Mouse (Mus musculus) CH12F3 (cell line): Measurements from ENCODE around the gene Grk3.

Source experiments
- in situ Hi-C: fragments of 300-500 bp; cut with MboI; formaldehyde crosslinking; loops from 2 replicates; pipeline ENCODE4 v1.14.3; 2020; ENCODE audit warnings: low sequenced_read_pairs

Grk3 gene

DNA sequence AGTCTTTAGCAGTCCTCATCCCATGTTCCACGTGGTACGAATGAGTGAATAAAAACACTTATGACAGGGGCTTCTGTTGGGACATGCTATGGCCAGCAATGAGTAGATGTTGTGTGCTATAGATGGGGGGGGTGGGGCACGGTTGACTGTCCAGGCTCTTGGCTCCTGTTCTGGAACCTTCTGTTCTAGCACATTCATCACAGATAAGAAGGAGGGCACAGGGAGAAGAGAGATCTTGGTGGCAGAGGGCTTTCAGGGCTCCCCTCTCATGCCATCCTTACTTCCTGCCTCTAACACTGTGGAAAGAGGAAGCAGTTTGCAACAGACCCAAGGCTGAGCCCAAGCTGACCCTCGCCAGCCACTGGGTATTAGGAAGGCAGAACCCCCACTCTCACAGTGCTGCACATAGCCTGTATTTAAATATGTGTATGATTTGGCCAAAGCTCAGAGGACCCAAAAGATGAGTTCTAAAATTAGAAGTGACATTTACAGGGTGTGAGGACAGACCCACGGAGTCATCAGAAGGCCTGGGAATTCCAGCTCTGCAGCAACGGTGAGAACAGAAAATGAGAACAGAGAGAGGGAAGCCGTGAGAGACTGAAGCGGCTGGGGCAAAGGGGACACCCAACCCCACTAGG is 6.3 kb downstream of the Grk3 start:
- in situ Hi-C loops: no loop called here

GRCm38 (mm10) chr5:113008496-113008895 is 7.1 kb downstream of the Grk3 start:
- in situ Hi-C loops: no loop called here

- in situ Hi-C loops: no loop called here
Observed at GRCm38 (mm10) chr5:113006997-113007396, 8.6 kb downstream of the Grk3 start.

DNA sequence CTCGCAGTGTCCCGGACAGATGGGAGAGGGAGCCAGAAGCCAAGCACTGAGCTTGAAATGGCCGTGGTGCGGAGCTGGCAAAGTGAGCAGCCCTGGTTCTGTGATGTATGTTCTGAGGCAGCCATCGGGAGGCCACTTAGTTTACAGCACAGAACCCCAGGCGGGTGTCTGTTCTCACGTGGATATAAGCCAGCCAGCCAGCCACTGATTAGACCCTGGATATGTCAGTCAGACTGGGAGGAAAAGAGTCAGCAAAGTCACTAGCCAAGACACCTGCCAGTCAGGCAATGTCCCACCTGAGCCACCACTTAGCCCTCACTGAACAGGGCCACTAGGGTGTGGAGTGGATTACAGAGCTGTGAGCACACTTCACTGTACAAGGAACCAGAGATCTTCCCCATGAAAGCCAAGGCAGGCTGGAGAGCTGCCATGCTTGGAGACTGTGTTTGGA is 9.6 kb downstream of the Grk3 start:
- in situ Hi-C loops: no loop called here

GRCm38 (mm10) chr5:113002821-113003380 is 12.7 kb downstream of the Grk3 start:
- in situ Hi-C loops: no loop called here

- in situ Hi-C loops: no loop called here
Observed at GRCm38 (mm10) chr5:112999227-112999626, 16.4 kb downstream of the Grk3 start.

DNA sequence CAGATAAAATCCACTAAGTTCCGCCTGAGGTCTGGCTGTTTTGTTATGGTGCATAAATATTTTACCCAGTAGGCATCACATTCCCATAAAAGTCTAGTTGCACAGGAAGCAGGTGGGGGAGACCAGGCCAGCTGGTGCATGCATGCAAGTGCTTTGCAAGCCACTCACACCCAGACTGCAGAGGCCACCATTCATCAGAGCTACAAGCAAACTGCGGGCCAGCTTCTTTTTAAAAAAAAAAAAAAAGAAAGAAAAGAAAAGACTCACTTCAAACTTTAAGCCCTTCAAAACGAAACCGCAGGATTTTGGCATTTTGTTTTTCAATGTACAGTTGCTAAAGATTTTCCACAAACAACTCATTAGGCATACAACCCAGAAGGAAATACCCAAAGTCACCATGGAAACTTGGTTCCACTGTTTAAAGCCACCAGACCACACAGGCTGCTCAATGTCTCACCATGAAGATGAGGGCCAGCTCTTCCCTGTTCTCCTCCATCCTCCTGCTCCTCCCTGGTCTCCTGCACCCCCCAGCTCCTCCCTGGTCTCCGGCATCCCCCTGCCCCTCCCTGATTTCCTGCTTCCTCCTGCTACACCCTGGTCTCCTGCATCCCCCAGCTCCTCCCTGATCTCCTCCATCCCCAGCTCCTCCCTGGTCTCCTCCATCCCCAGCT is 17.9 kb downstream of the Grk3 start:
- in situ Hi-C loops: no loop called here

DNA sequence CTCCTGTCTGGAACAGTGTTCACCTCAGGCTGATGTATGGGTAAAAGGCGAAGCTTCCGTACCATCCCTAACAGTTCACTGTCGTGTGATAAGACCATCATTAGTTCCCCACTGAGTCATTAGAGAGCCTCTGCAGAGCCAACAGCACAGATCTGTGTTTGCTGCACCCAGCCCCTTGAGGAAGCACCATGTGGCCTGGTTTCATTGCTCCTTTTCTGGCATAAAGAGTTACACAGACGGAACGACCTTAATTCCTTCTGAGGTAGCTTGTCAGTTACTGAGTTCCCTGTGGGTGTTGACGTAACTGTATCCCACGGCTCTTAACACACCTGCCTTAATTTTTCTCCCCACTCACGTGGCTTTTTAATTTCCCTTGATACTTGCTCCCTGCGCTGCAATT is 24.3 kb downstream of the Grk3 start:
- in situ Hi-C loops: no loop called here

- in situ Hi-C loops: no loop called here
Observed at GRCm38 (mm10) chr5:112981931-112982330, 33.7 kb downstream of the Grk3 start.

GRCm38 (mm10) chr5:112979710-112980109 is 35.9 kb downstream of the Grk3 start:
- in situ Hi-C loops: no loop called here

DNA sequence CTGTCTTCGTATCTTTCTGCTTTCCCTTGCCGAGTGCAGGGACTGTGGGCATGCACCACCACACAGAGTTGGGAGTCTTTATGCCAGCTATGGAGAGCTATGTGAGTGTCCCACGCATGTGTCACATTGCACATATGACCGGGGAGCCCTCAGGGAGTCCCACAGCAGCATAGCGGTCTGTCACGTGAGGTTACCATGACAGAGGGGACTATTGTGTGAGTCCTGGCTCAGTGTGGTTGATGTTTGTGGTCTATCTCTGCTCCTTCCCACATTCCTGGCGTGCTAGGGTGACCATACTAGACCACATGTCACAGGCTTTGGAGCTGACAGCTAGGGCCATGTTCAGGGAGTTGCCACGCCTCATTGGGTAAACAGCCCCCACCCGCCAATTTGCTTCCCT is 36.4 kb downstream of the Grk3 start:
- in situ Hi-C loops: no loop called here

- in situ Hi-C loops: no loop called here
Observed at GRCm38 (mm10) chr5:112977089-112977488, 38.5 kb downstream of the Grk3 start.

DNA sequence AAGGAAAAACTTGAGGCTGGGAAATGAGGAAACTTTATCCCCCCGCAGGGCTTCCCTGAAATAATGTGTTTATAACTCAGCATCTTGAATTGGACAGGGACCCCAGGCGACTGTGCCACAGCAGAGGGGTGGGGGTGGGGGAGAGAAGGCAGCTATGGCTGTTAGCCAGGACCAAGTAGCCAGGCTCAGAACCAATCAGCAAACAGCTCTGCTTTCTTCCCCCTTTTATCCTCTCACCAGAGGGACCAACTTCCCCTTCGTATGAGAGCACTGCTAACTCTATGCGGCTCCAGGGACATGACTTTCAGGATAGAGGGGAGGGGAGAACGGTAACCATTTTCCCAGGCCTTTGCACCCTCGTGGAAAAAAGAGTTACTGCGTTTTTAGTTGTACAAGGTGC is 42.0 kb downstream of the Grk3 start:
- in situ Hi-C loops: no loop called here

DNA sequence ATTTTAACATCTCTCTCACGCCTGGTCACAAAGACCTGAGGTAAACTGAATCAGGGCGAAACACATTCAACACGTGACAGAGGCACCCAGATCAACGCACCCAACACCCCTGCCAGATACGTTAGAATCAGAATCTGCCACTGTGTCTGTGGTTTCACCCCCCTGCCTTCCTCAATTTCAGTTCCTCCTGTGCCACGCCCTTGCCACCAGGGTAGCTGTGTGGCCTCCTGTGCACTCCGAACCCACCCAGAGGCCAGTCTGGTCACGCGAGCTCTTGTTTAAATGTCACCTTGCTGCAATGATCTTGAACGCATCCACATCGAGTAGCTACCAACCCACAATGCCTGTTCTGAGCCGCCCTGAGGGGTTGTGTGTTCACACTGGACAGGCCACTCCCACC is 43.3 kb downstream of the Grk3 start:
- in situ Hi-C loops: no loop called here

GRCm38 (mm10) chr5:112963495-112963894 is 52.1 kb downstream of the Grk3 start:
- in situ Hi-C loops: no loop called here

DNA sequence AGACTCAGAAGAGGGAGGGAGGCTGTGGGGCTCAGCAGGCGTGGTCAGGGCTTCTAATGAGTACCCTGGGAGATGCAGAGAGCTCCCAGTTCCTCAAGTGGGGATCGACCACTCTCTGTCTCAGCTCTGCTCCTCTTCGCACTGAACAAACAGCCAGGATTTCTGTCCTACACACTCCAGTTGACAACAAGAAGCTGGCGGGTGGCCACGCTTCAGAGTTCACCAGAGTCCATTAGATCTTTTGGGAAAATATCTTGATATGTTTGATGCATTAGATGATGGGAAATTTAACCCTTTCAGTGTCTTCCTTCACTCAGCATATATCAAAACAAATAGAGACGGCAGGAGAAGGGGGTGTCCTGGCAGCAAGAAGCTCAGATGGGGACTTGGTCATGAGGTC is 53.4 kb downstream of the Grk3 start:
- in situ Hi-C loops: no loop called here

DNA sequence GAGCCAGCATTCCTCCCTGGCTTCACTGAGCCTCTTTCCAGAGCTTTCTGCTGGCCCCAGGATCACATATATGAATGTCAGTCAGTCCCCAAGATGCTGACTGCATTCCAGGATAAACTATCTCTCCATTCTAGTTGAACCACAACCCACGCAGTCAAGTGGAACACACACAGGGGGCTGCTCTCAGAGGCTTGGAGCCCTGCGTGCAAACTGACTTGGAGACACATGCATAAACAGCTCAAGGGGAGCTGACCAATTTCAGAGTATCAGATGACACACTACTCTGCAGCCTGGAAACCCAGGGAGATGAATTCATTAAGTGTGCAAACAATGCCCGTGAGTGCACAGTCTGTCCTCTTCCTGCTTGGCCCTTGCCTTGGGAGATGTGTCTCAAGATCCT is 54.7 kb downstream of the Grk3 start:
- in situ Hi-C loops: no loop called here

DNA sequence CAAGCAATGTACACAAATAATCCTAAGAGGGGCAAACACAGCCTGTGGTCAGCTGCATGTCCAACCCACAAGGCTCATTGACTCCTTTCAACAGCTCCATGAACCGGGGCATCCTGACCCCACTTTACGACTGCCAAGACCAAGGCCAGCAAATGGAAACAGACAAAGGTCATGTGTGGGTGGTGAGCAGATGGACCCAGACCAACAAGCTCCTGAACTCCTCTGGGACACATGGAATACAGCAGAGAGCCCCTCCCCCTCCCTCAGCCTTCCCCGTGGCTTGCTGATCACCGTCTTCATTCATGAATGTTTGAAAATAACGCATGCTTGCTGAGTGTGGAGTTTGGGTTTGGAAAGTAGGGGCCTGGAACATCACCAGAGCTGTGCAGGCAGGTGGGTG is 57.3 kb downstream of the Grk3 start:
- in situ Hi-C loops: no loop called here

- in situ Hi-C loops: no loop called here
Observed at GRCm38 (mm10) chr5:112956841-112957240, 58.8 kb downstream of the Grk3 start.

- in situ Hi-C loops: no loop called here
Observed at GRCm38 (mm10) chr5:112956368-112956767, 59.2 kb downstream of the Grk3 start.

DNA sequence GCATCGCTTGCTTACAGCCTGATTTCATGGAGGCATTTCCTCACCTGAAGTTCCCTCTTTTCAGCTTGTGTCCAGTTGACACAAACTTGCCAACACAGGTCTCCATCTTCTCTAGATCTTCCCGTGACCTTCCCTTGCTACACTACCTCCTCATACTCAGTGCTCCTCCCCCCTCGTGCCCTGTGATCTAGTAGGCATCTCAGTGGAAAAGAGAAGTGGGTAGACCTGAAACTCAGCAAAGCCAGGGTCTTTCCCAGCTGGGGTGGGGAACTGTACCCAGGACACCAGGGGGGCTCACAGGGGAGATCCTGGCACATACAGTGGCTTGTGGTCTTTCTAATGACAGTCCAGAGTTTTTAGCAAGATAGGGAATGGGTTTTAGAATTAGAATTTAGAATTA is 64.7 kb downstream of the Grk3 start:
- in situ Hi-C loops: no loop called here

DNA sequence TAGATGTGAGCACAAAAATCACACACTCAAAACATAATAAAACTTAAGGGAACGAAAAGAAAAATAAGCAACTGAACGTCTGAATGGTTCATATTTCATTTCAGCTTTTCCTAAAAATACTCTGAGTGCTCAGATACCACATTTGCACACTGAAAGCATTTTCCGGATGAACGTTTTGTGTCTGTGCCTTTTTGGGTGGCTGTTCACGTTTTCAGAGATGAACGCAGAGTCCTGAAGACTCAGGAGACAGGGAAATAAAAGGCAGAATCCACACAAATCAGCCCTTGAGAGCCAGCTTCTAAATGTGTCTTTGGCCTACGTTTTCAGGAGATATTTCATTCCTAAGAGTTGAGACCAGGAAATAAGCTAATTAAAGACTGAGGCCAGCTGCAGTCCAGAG is 69.7 kb downstream of the Grk3 start:
- in situ Hi-C loops: no loop called here
